Mouse (Mus musculus) gastrocnemius, adult 18-20 months (tissue): Measurements from ENCODE around the gene Usp8. TPM values are rescaled to one million over a fixed set of nuclear protein-coding genes. Genes with fewer than 3 reads are reported as not detected.

Experiments used
- total RNA-seq, 2 experiments: library from RNA; stranded (reverse); gene quantifications; 2 replicates each; pipeline ENCODE4 v1.2.3; 2021

Usp8 gene
- total RNA-seq, 2 experiments from 2014 or later: 16.3 to 17.1 TPM

Other genes with a start within 250 kb of the Usp8 start
- gene Atp8b4, start 206.7 kb upstream of the Usp8 start, total RNA-seq: under 1 TPM; 0.11 to 0.17 TPM
- gene Slc27a2, start 154.9 kb upstream of the Usp8 start, total RNA-seq: under 1 TPM; 0.66 to 0.78 TPM
- gene Hdc, start 88.0 kb upstream of the Usp8 start, total RNA-seq: under 1 TPM; 0.68 to 0.69 TPM
- 1 to 10 TPM; 5.6 to 6.0 TPM for gene Gabpb1, start 31.0 kb upstream of the Usp8 start, total RNA-seq
- gene Usp50, start 76.1 kb downstream of the Usp8 start, total RNA-seq: under 1 TPM in 1 of 2 experiments, not detected in 1; 0.21 TPM
- 10 to 100 TPM; 20.7 to 21.4 TPM for gene Trpm7, start 168.9 kb downstream of the Usp8 start, total RNA-seq
- 10 to 100 TPM; 67.1 to 69.8 TPM for gene Sppl2a, start 225.9 kb downstream of the Usp8 start, total RNA-seq